Mouse (Mus musculus) fat pad, adult 2 months (tissue): ENCODE measurements around the gene Csk.

Source experiments
- DNase-seq: peaks from one replicate; pipeline ENCODE4 v3.0.0-alpha.2; 2011; ENCODE audit warnings: low read depth, low spot score; ENCODE audit errors: extremely low read depth

Csk gene

GRCm38 (mm10) chr9:57658970-57659369 is 5.5 kb upstream of the Csk start:
- no peak for DNase-seq

- DNase-seq = no peak
These were observed 4.4 kb upstream of the Csk start for GRCm38 (mm10) chr9:57657843-57658242.

GRCm38 (mm10) chr9:57656631-57657350 is 3.4 kb upstream of the Csk start:
- DNase-seq = no peak

- DNase-seq = no peak
These were observed 2.3 kb upstream of the Csk start for GRCm38 (mm10) chr9:57655749-57656148.

GRCm38 (mm10) chr9:57654966-57655365 is 1.5 kb upstream of the Csk start:
- DNase-seq = no peak

- DNase-seq = no peak
These were observed 576 bp downstream of the Csk start for GRCm38 (mm10) chr9:57652855-57653254.

- DNase-seq = no peak
These were observed 1.1 kb downstream of the Csk start for GRCm38 (mm10) chr9:57652351-57652750.

GRCm38 (mm10) chr9:57650786-57651311 is 2.6 kb downstream of the Csk start:
- DNase-seq = no peak

- no peak for DNase-seq
These were observed 3.2 kb downstream of the Csk start for GRCm38 (mm10) chr9:57650130-57650785.

- no peak for DNase-seq
These were observed 5.9 kb downstream of the Csk start for GRCm38 (mm10) chr9:57647286-57648108.

- no peak for DNase-seq
These were observed 6.8 kb downstream of the Csk start for GRCm38 (mm10) chr9:57646551-57647103.

- no peak for DNase-seq
These were observed 8.2 kb downstream of the Csk start for GRCm38 (mm10) chr9:57644944-57645893.

GRCm38 (mm10) chr9:57644442-57644943 is 8.9 kb downstream of the Csk start:
- DNase-seq = no peak

- no peak for DNase-seq
These were observed 9.6 kb downstream of the Csk start for GRCm38 (mm10) chr9:57643856-57644180.

GRCm38 (mm10) chr9:57643169-57643855 is 10.1 kb downstream of the Csk start:
- no peak for DNase-seq

- DNase-seq = no peak
These were observed 11.5 kb downstream of the Csk start for GRCm38 (mm10) chr9:57641775-57642550.

GRCm38 (mm10) chr9:57641022-57641421 is 12.4 kb downstream of the Csk start:
- no peak for DNase-seq

GRCm38 (mm10) chr9:57640384-57640783 is 13.0 kb downstream of the Csk start:
- no peak for DNase-seq
